Mouse (Mus musculus) MEL (cell line): ENCODE results near the gene Tbc1d9b. TPM values are rescaled to one million over a fixed set of nuclear protein-coding genes. Genes with fewer than 3 reads are reported as not detected.

ENCODE experiments used
- DNase-seq: peaks from one replicate; pipeline ENCODE4 v3.0.0; 2011; ENCODE audit warnings: low read depth, low spot score
- H3K27ac ChIP-seq: 2 replicates; pipeline ENCODE4 v1.5.1; 2012; ENCODE audit warnings: low read depth, mild to moderate bottlenecking, control low read depth, low read length, moderate library complexity; ENCODE audit not compliant: control insufficient read depth
- H3K27me3 ChIP-seq, 2 experiments: fragments of 150-350 bp in 1 of 2; sonication (generic) in 1 of 2; 2 replicates each; pipeline ENCODE4 v1.6.1; 2012; ENCODE audit warnings: low read length in 2 of 2, mild to moderate bottlenecking in 2 of 2, improper control_type of control experiment in 1 of 2, moderate library complexity in 1 of 2; ENCODE audit not compliant: insufficient read depth in 2 of 2, control insufficient read depth in 1 of 2
- H3K36me3 ChIP-seq, 2 experiments: 2 replicates each; pipeline ENCODE4 v1.6.1; 2012 to 2014; ENCODE audit warnings: low read length in 2 of 2, improper control_type of control experiment in 1 of 2, inconsistent platforms in 1 of 2, mild to moderate bottlenecking in 1 of 2; ENCODE audit not compliant: insufficient read depth in 2 of 2, control insufficient read depth in 1 of 2
- H3K4me1 ChIP-seq, 2 experiments: fragments of 150-350 bp in 1 of 2; sonication (generic) in 1 of 2; 2 replicates each; pipeline ENCODE4 v1.6.1; 2012; ENCODE audit warnings: low read length in 2 of 2, improper control_type of control experiment in 1 of 2, mild to moderate bottlenecking in 1 of 2; ENCODE audit not compliant: insufficient read depth in 2 of 2, control insufficient read depth in 1 of 2
- H3K4me3 ChIP-seq, 2 experiments: fragments of 150-350 bp in 1 of 2; sonication (generic) in 1 of 2; 2 replicates each; pipeline ENCODE4 v1.5.1; 2012; ENCODE audit warnings: low read depth in 2 of 2, low read length in 2 of 2, mild to moderate bottlenecking in 2 of 2, moderate library complexity in 2 of 2, control low read depth in 1 of 2, improper control_type of control experiment in 1 of 2; ENCODE audit not compliant: control insufficient read depth in 1 of 2, insufficient read depth in 1 of 2
- H3K79me2 ChIP-seq: 2 replicates; pipeline ENCODE4 v1.6.1; 2012; ENCODE audit warnings: mild to moderate bottlenecking, low read length, moderate library complexity; ENCODE audit not compliant: control insufficient read depth, poor library complexity, insufficient read depth
- H3K9ac ChIP-seq: 2 replicates; pipeline ENCODE4 v1.6.1; 2012; ENCODE audit warnings: low read depth, mild to moderate bottlenecking, control low read depth, low read length, moderate library complexity; ENCODE audit not compliant: control insufficient read depth, poor library complexity, severe bottlenecking
- H3K9me3 ChIP-seq: fragments of 150-350 bp; sonication (generic); replicated peaks from 2 replicates; pipeline ENCODE4 v1.6.1; 2012; ENCODE audit warnings: mild to moderate bottlenecking, low read length, improper control_type of control experiment, moderate library complexity; ENCODE audit not compliant: insufficient read depth
- CHD1 ChIP-seq: IDR thresholded peaks from 2 replicates; pipeline ENCODE4 v1.6.1; 2012; ENCODE audit warnings: low read depth, mild to moderate bottlenecking, inconsistent platforms, low read length, improper control_type of control experiment
- CTCF ChIP-seq, 3 experiments: IDR thresholded peaks in 2 of 3; conservative IDR thresholded peaks in 1 of 3; 2 replicates each; pipeline ENCODE4 v1.5.1; 2011 to 2012; ENCODE audit warnings: low read length in 3 of 3, low read depth in 2 of 3, mild to moderate bottlenecking in 2 of 3, improper control_type of control experiment in 1 of 3, inconsistent platforms in 1 of 3, mixed read lengths in 1 of 3, moderate library complexity in 1 of 3; ENCODE audit not compliant: control insufficient read depth in 1 of 3, insufficient read depth in 1 of 3, poor library complexity in 1 of 3, severe bottlenecking in 1 of 3
- E2F4 ChIP-seq: IDR thresholded peaks from 2 replicates; pipeline ENCODE4 v1.6.1; 2011; ENCODE audit warnings: low read depth, low read length, improper control_type of control experiment, borderline replicate concordance
- ELF1 ChIP-seq: IDR thresholded peaks from 2 replicates; pipeline ENCODE4 v1.6.1; 2014; ENCODE audit warnings: low read depth, mild to moderate bottlenecking, inconsistent platforms, low read length, improper control_type of control experiment, moderate library complexity
- ETS1 ChIP-seq: IDR thresholded peaks from 2 replicates; pipeline ENCODE4 v1.6.1; 2012; ENCODE audit warnings: low read depth, mild to moderate bottlenecking, inconsistent platforms, low read length, improper control_type of control experiment, moderate library complexity
- GABPA ChIP-seq: IDR thresholded peaks from 2 replicates; pipeline ENCODE4 v1.6.1; 2012; ENCODE audit warnings: low read depth, mild to moderate bottlenecking, inconsistent platforms, low read length, improper control_type of control experiment, moderate library complexity
- GATA1 ChIP-seq: IDR thresholded peaks from 2 replicates; pipeline ENCODE4 v1.6.1; 2011; ENCODE audit warnings: low read depth, low read length, improper control_type of control experiment
- JUND ChIP-seq: IDR thresholded peaks from 2 replicates; pipeline ENCODE4 v1.6.1; 2011; ENCODE audit warnings: low read depth, mild to moderate bottlenecking, improper control_type of control experiment, low read length
- MAFK ChIP-seq: IDR thresholded peaks from 2 replicates; pipeline ENCODE4 v1.6.1; 2011; ENCODE audit warnings: low read depth, mild to moderate bottlenecking, low read length, improper control_type of control experiment, borderline replicate concordance
- MAX ChIP-seq: IDR thresholded peaks from 2 replicates; pipeline ENCODE4 v1.6.1; 2011; ENCODE audit warnings: low read length, improper control_type of control experiment
- MXI1 ChIP-seq: IDR thresholded peaks from 2 replicates; pipeline ENCODE4 v1.6.1; 2011; ENCODE audit warnings: mild to moderate bottlenecking, low read depth, low read length, improper control_type of control experiment
- NELFE ChIP-seq: IDR thresholded peaks from 2 replicates; pipeline ENCODE4 v1.6.1; 2011; ENCODE audit warnings: low read depth, low read length, improper control_type of control experiment
- POLR2A ChIP-seq, 2 experiments: IDR thresholded peaks; 2 replicates each; pipeline ENCODE4 v1.6.1; 2011 to 2012; ENCODE audit warnings: low read length in 2 of 2, mild to moderate bottlenecking in 2 of 2, control low read depth in 1 of 2, improper control_type of control experiment in 1 of 2, low read depth in 1 of 2, moderate library complexity in 1 of 2; ENCODE audit not compliant: control insufficient read depth in 1 of 2, insufficient read depth in 1 of 2, poor library complexity in 1 of 2
- RCOR1 ChIP-seq: IDR thresholded peaks from 2 replicates; pipeline ENCODE4 v1.6.1; 2012; ENCODE audit warnings: low read depth, mild to moderate bottlenecking, inconsistent platforms, low read length, improper control_type of control experiment
- SMC3 ChIP-seq: IDR thresholded peaks from 2 replicates; pipeline ENCODE4 v1.6.1; 2011; ENCODE audit warnings: low read depth, low read length, improper control_type of control experiment
- TAL1 ChIP-seq: IDR thresholded peaks from 2 replicates; pipeline ENCODE4 v1.6.1; 2012; ENCODE audit warnings: mild to moderate bottlenecking, inconsistent platforms, low read length, moderate library complexity, mixed read lengths
- TBP ChIP-seq: IDR thresholded peaks from 2 replicates; pipeline ENCODE4 v1.8.0; 2011; ENCODE audit warnings: low read depth, low read length, improper control_type of control experiment
- TCF12 ChIP-seq: IDR thresholded peaks from 2 replicates; pipeline ENCODE4 v1.6.1; 2014; ENCODE audit warnings: low read depth, mild to moderate bottlenecking, inconsistent platforms, low read length, improper control_type of control experiment, moderate library complexity
- UBTF ChIP-seq: IDR thresholded peaks from 2 replicates; pipeline ENCODE4 v1.6.1; 2012; ENCODE audit warnings: low read depth, mild to moderate bottlenecking, inconsistent platforms, low read length, improper control_type of control experiment, moderate library complexity, borderline replicate concordance; ENCODE audit not compliant: insufficient read depth
- USF2 ChIP-seq, 2 experiments: IDR thresholded peaks; 2 replicates each; pipeline ENCODE4 v1.6.1; 2011 to 2012; ENCODE audit warnings: improper control_type of control experiment in 2 of 2, low read length in 2 of 2, borderline replicate concordance in 1 of 2, inconsistent platforms in 1 of 2, low read depth in 1 of 2, mild to moderate bottlenecking in 1 of 2; ENCODE audit not compliant: insufficient read depth in 1 of 2
- ZKSCAN1 ChIP-seq: IDR thresholded peaks from 2 replicates; pipeline ENCODE4 v1.6.1; 2012; ENCODE audit warnings: low read depth, mild to moderate bottlenecking, inconsistent platforms, low read length, improper control_type of control experiment, moderate library complexity
- ZMIZ1 ChIP-seq: IDR thresholded peaks from 2 replicates; pipeline ENCODE4 v1.6.1; 2012; ENCODE audit warnings: low read depth, mild to moderate bottlenecking, inconsistent platforms, low read length, improper control_type of control experiment, moderate library complexity
- ZNF384 ChIP-seq: IDR thresholded peaks from 2 replicates; pipeline ENCODE4 v1.6.1; 2012; ENCODE audit warnings: low read depth, mild to moderate bottlenecking, inconsistent platforms, low read length, improper control_type of control experiment
- polyA plus RNA-seq, 2 experiments: library from polyadenylated mRNA; stranded (reverse) in 1 of 2; unstranded in 1 of 2; fragments of >175 nt in 1 of 2; fragments of >200 nt in 1 of 2; gene quantifications; 2 replicates each; pipeline versions ENCODE4 v1.2.1 to v1.2.4; 2012; ENCODE audit warnings: low replicate concordance in 2 of 2, low read depth in 1 of 2; ENCODE audit not compliant: insufficient read length in 2 of 2, insufficient read depth in 1 of 2, missing spikeins in 1 of 2
- total RNA-seq: library from RNA; depleted of rRNA; stranded (reverse); fragments of 300-350 nt; gene quantifications from 2 replicates; pipeline ENCODE4 v1.2.3, GENCODE M21; 2012

Gene Tbc1d9b
- total and polyA plus RNA-seq, 3 experiments: 18.6 to 32.5 TPM; not detected in 1

- peaks cover 31% of the 10 kb centered on the region for H3K79me2 ChIP-seq
- H3K27ac ChIP-seq: no peak overlapping the region
- H3K4me1 ChIP-seq: peaks cover 0 to 9% of the 10 kb centered on the region in 2 experiments; a peak in 2 of 4 replicates
- TF ChIP-seq TAL1: no peak
- no peak for TF ChIP-seq GATA1
- TF ChIP-seq USF2 (IDR thresholded peaks at IDR 0.05; ENCODE audit: borderline replicate concordance in 1 of 2, insufficient read depth in 1 of 2, low read depth in 1 of 2, low read length in 2 of 2): no peak
- no peak for TF ChIP-seq ZMIZ1
- TF ChIP-seq MXI1: no peak
- TF ChIP-seq NELFE: no peak
- TF ChIP-seq SMC3: no peak
- no peak for TF ChIP-seq MAX
- no peak for TF ChIP-seq TBP
- TF ChIP-seq ZNF384: no peak
- no peak for TF ChIP-seq CHD1
- no peak for TF ChIP-seq TCF12
- TF ChIP-seq MAFK: no peak
- TF ChIP-seq ETS1: no peak
- no peak for TF ChIP-seq E2F4
- no peak for TF ChIP-seq JUND
- no peak for TF ChIP-seq CTCF (IDR thresholded peaks at IDR 0.05 in 2 of 3, conservative IDR thresholded peaks at IDR 0.05 in 1 of 3; ENCODE audit: control insufficient read depth in 1 of 3, insufficient read depth in 1 of 3, low read depth in 2 of 3, low read length in 3 of 3, poor library complexity in 1 of 3, severe bottlenecking in 1 of 3)
- no peak for DNase-seq
- peaks cover 11 to 37% of the 10 kb centered on the region in 2 experiments for H3K36me3 ChIP-seq
- H3K4me3 ChIP-seq: no peak overlapping the region
- no peaks in the 10 kb centered on the region for H3K27me3 ChIP-seq
- no peak overlapping the region for H3K9ac ChIP-seq
- no peaks in the 10 kb centered on the region for H3K9me3 ChIP-seq
These were observed 74.8 kb downstream of the Tbc1d9b start for GRCm38 (mm10) chr11:50206037-50206436.

- H3K79me2 ChIP-seq: peaks cover 31% of the 10 kb centered on the region
- peaks cover 21 to 26% of the 10 kb centered on the region in 2 experiments for H3K36me3 ChIP-seq
- H3K4me3 ChIP-seq: no peak overlapping the region
- no peaks in the 10 kb centered on the region for H3K9me3 ChIP-seq
- H3K27ac ChIP-seq: no peak overlapping the region
- no peaks in the 10 kb centered on the region for H3K27me3 ChIP-seq
- DNase-seq: no peak
- no peak for TF ChIP-seq ZKSCAN1
- no peak for TF ChIP-seq NELFE
- TF ChIP-seq POLR2A (IDR thresholded peaks at IDR 0.05; ENCODE audit: control insufficient read depth in 1 of 2, insufficient read depth in 1 of 2, low read depth in 1 of 2, low read length in 2 of 2, poor library complexity in 1 of 2): no peak
- no peak for TF ChIP-seq UBTF
- TF ChIP-seq ELF1: no peak
- TF ChIP-seq RCOR1: no peak
- TF ChIP-seq GABPA: no peak
- TF ChIP-seq MAFK: no peak
- no peak overlapping the region for H3K9ac ChIP-seq
- peaks cover 12 to 22% of the 10 kb centered on the region in 2 experiments for H3K4me1 ChIP-seq
These were observed 76.1 kb downstream of the Tbc1d9b start for GRCm38 (mm10) chr11:50207344-50207743.
